Mouse (Mus musculus): ENCODE data around the gene Bcas2.
"Not testable (repeated sequence)": the region's sequence is repeated elsewhere in the genome, so short reads cannot be mapped to it uniquely, and the experiment has no call there.

Gene Bcas2

DNA sequence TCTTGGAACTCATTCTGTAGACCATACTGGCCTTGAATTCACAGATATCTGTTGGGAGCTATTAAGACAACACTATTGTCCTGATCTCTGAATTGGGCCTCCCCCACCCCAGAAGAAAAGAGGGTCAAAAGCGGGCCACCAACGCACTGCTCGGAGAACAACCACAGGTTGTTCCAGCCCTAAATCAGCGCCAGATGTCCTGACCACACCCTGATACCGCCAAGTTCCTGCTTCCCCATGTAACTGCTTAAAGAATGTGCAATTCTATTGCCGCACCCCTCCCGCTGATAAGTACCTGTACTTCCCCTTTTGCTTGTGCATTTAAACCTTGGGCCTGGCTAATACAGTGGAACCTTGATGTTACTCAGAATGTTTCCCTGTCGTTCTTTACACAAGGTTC is 43.9 kb downstream of the Bcas2 start:
- not testable (repeated sequence) for DNase-seq (ENCODE audit: low spot score)

DNA sequence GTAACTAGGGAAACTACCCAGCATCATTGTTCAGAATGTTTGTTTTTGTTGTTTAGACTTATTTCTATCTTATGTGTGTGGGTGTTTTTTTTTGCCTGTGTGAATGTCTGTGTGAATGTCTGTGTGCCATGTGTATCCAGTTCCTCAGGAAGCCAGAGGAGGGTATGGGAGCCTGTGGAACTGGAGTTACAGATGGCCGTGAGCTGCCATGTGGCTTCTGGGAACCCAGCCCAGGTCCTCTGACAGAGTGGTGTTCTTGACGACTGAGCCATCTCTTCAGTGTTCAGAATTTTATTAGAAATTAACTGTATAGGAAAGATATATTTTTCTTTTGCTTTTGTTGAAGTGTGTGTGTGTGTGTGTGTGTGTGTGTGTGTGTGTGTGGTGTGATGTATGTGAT is 50.0 kb downstream of the Bcas2 start:
- DNase-seq (ENCODE audit: low spot score): no peak

DNA sequence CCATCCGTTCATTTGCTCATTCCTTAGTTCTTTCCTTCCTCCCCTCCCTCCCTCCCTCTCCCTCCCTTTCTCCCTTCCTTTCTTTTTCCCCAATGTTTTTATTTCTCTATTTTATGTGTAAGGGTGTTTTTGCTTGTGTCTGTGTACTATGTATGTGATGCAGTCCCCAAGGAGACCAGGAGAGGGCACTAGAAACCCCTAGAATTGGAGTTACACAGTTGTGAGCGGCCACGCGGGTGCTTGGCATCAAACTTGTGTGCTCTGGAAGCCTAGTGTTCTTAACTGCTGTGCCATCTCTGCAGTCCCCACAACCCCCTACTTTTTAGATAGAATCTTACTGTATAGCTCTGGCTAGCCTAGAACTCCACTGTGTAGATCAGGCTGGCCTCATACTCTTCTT is 52.3 kb downstream of the Bcas2 start:
- peak; percentile 2 for DNase-seq (ENCODE audit: low spot score)

DNA sequence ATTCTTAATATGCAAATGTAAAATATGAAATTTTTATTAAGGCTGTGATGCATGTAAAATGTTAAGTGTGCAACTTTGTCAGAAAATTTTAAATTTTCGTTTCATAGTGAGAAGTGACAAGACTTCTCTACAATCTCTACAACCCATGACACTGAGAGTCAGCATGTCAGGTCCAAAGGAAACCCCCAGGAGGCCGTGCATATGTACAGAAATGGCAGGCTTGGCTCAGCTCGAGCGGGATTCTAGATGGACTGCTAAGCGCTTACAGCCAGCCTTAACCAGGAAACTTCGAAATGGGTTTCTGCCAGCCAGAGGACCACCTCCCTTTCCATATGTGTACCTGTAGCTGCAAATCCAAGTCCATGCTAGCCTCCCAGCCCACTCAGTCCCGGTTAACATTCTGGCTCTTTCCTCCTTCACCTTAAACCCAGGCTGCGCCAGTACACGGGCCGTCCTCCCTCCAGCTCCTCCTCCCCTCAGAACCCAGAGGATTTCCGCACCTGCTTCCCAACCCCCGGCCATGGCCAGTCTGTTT is 52.8 kb downstream of the Bcas2 start:
- no peak for DNase-seq (ENCODE audit: low spot score)

DNA sequence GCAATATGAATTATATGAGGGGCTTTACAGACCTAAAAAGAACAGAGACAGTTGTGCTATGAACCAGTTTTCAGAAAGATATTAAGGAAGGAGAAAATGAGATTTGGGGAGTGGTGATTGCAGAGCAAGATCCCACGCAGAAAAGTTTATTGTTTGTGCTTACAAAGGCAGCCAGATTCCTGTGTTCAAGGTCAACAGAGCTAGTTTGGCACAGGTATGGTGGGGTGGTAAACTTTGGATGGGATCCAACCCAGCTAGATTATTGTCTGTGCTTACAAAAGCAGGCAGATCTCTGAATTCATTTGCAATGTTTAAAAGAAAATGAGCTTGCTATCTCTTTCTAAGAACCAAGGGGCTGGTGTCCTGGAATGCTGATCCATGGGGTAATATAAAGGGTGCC is 56.3 kb downstream of the Bcas2 start:
- DNase-seq (ENCODE audit: low spot score): no peak
